Mouse (Mus musculus) embryonic facial prominence, embryonic 15.5 days (tissue): ENCODE results near the gene Arhgap22. TPM values are rescaled to one million over a fixed set of nuclear protein-coding genes. Genes with fewer than 3 reads are reported as not detected.
A peak's percentile ranks its signal among the peaks of the same experiment; 100 is the strongest.

Experiments
- ATAC-seq: fragments of 200-750 bp; cut with Nextera tagmentation; 2 replicates; pipeline ENCODE4 v1.8.0; 2017; ENCODE audit warnings: low read depth, moderate TSS enrichment; ENCODE audit not compliant: insufficient number of reproducible peaks, low FRiP score, low TSS enrichment
- H3K27ac ChIP-seq: fragments of 300-500 bp; sonication (generic); replicated peaks from 2 replicates; pipeline ENCODE4 v1.5.1; 2015; ENCODE audit warnings: mild to moderate bottlenecking, inconsistent platforms
- H3K27me3 ChIP-seq: fragments of 300-500 bp; sonication (generic); 2 replicates; pipeline ENCODE4 v1.6.1; 2015; ENCODE audit warnings: inconsistent platforms
- H3K36me3 ChIP-seq: fragments of 300-500 bp; sonication (generic); 2 replicates; pipeline ENCODE4 v1.6.1; 2015; ENCODE audit warnings: mild to moderate bottlenecking, inconsistent platforms
- H3K4me1 ChIP-seq: fragments of 300-500 bp; sonication (generic); 2 replicates; pipeline ENCODE4 v1.6.1; 2015; ENCODE audit warnings: inconsistent platforms
- H3K4me2 ChIP-seq: fragments of 300-500 bp; sonication (generic); replicated peaks from 2 replicates; pipeline ENCODE4 v1.6.1; 2015; ENCODE audit warnings: mild to moderate bottlenecking, inconsistent platforms
- H3K4me3 ChIP-seq: fragments of 300-500 bp; sonication (generic); replicated peaks from 2 replicates; pipeline ENCODE4 v1.5.1; 2015; ENCODE audit warnings: mild to moderate bottlenecking, inconsistent platforms
- H3K9ac ChIP-seq: fragments of 300-500 bp; sonication (generic); 2 replicates; pipeline ENCODE4 v1.6.1; 2015; ENCODE audit warnings: inconsistent platforms
- H3K9me3 ChIP-seq: fragments of 300-500 bp; sonication (generic); replicated peaks from 2 replicates; pipeline ENCODE4 v1.6.1; 2016; ENCODE audit warnings: inconsistent platforms
- WGBS: fragments of 180-500 bp; shearing (Covaris S2); methylation state at CpG from one replicate; pipeline ENCODE4 v1.1.7; 2015; 5-methylcytosine and 5-hydroxymethylcytosine counted together
- polyA plus RNA-seq: library from polyadenylated mRNA; unstranded; fragments of >200 nt; fragmentation: Nextera tagmentation; extraction: Ambion mirVana; gene quantifications from 2 replicates; pipeline ENCODE4 v1.2.1, GENCODE M21; 2015

Arhgap22 gene
- polyA plus RNA-seq, 1 experiment from 2014 or later: 4.8 TPM

- Histone ChIP-seq H3K27ac (no peak overlapping the region), H3K4me3 (no peak overlapping the region), H3K36me3 (no peaks in the 10 kb centered on the region), H3K9me3 (no peaks in the 10 kb centered on the region), H3K27me3 (no peaks in the 10 kb centered on the region), H3K9ac (no peak overlapping the region), H3K4me1 (no peaks in the 10 kb centered on the region), H3K4me2 (no peak overlapping the region)
- WGBS: 82% methylated on average over 3 of the region's 3 CpGs
- ATAC-seq: no peak
These were observed 19.6 kb upstream of the Arhgap22 start for GRCm38 (mm10) chr14:33194241-33194640.

GRCm38 (mm10) chr14:33202161-33202560 lies 11.7 kb upstream of the Arhgap22 start:
- Histone ChIP-seq H3K4me3 (no peak overlapping the region), H3K9ac (no peak overlapping the region), H3K27me3 (no peaks in the 10 kb centered on the region), H3K9me3 (no peaks in the 10 kb centered on the region), H3K4me2 (no peak overlapping the region), H3K36me3 (no peaks in the 10 kb centered on the region), H3K4me1 (no peaks in the 10 kb centered on the region), H3K27ac (no peak overlapping the region)
- no peak for ATAC-seq
- WGBS: 87% methylated on average over 4 of the region's 4 CpGs

GRCm38 (mm10) chr14:33202885-33203284 lies 10.9 kb upstream of the Arhgap22 start:
- H3K4me3 ChIP-seq: no peak overlapping the region
- H3K27ac ChIP-seq: no peak overlapping the region
- H3K27me3 ChIP-seq: no peaks in the 10 kb centered on the region
- no peaks in the 10 kb centered on the region for H3K4me1 ChIP-seq
- no peak for ATAC-seq
- 81% methylated on average over 6 of the region's 6 CpGs for WGBS
- H3K4me2 ChIP-seq: no peak overlapping the region
- no peaks in the 10 kb centered on the region for H3K36me3 ChIP-seq
- no peak overlapping the region for H3K9ac ChIP-seq
- H3K9me3 ChIP-seq: no peaks in the 10 kb centered on the region

- H3K36me3 ChIP-seq: no peaks in the 10 kb centered on the region
- H3K9ac ChIP-seq: no peak overlapping the region
- 84% methylated on average over 14 of the region's 14 CpGs for WGBS
- no peak overlapping the region for H3K4me2 ChIP-seq
- no peaks in the 10 kb centered on the region for H3K27me3 ChIP-seq
- H3K4me1 ChIP-seq: no peaks in the 10 kb centered on the region
- H3K27ac ChIP-seq: no peak overlapping the region
- no peak overlapping the region for H3K4me3 ChIP-seq
- no peaks in the 10 kb centered on the region for H3K9me3 ChIP-seq
- ATAC-seq: no peak
These were observed 10.0 kb upstream of the Arhgap22 start for GRCm38 (mm10) chr14:33203777-33204176.

- Histone ChIP-seq H3K4me1 (no peaks in the 10 kb centered on the region), H3K9ac (no peak overlapping the region), H3K9me3 (no peaks in the 10 kb centered on the region), H3K36me3 (no peaks in the 10 kb centered on the region), H3K27ac (no peak overlapping the region), H3K4me3 (peak overlapping the region; percentile 24), H3K4me2 (peak overlapping the region; percentile 38), H3K27me3 (no peaks in the 10 kb centered on the region)
- 30% methylated on average over 24 of the region's 24 CpGs for WGBS
- no peak for ATAC-seq
These were observed 8.4 kb upstream of the Arhgap22 start for GRCm38 (mm10) chr14:33205280-33205965.

- Histone ChIP-seq H3K4me3 (no peak overlapping the region), H3K9ac (no peak overlapping the region), H3K27ac (no peak overlapping the region), H3K9me3 (no peaks in the 10 kb centered on the region), H3K4me2 (no peak overlapping the region), H3K27me3 (no peaks in the 10 kb centered on the region), H3K36me3 (no peaks in the 10 kb centered on the region), H3K4me1 (no peaks in the 10 kb centered on the region)
- no peak for ATAC-seq
- WGBS: 11% methylated on average over 2 of the region's 2 CpGs
These were observed 6.8 kb upstream of the Arhgap22 start for GRCm38 (mm10) chr14:33207011-33207410.

- H3K4me2 ChIP-seq: no peak overlapping the region
- no peak overlapping the region for H3K27ac ChIP-seq
- H3K4me1 ChIP-seq: no peaks in the 10 kb centered on the region
- 32% methylated on average over 5 of the region's 5 CpGs for WGBS
- ATAC-seq: no peak
- H3K9ac ChIP-seq: no peak overlapping the region
- no peaks in the 10 kb centered on the region for H3K9me3 ChIP-seq
- H3K4me3 ChIP-seq: no peak overlapping the region
- no peaks in the 10 kb centered on the region for H3K27me3 ChIP-seq
- no peaks in the 10 kb centered on the region for H3K36me3 ChIP-seq
These were observed 5.5 kb upstream of the Arhgap22 start for GRCm38 (mm10) chr14:33208331-33208730.

GRCm38 (mm10) chr14:33210806-33211205 lies 3.0 kb upstream of the Arhgap22 start:
- Histone ChIP-seq H3K4me2 (no peak overlapping the region), H3K4me1 (peaks cover 10% of the 10 kb centered on the region), H3K36me3 (no peaks in the 10 kb centered on the region), H3K27ac (no peak overlapping the region), H3K27me3 (peaks cover 19% of the 10 kb centered on the region), H3K4me3 (no peak overlapping the region), H3K9me3 (no peaks in the 10 kb centered on the region), H3K9ac (no peak overlapping the region)
- 48% methylated on average over 8 of the region's 8 CpGs for WGBS
- no peak for ATAC-seq

GRCm38 (mm10) chr14:33212271-33212957 lies 1.4 kb upstream of the Arhgap22 start:
- peaks cover 10% of the 10 kb centered on the region for H3K4me1 ChIP-seq
- no peak overlapping the region for H3K9ac ChIP-seq
- WGBS: 52% methylated on average over 5 of the region's 5 CpGs
- no peaks in the 10 kb centered on the region for H3K9me3 ChIP-seq
- H3K4me2 ChIP-seq: no peak overlapping the region
- no peak overlapping the region for H3K27ac ChIP-seq
- H3K36me3 ChIP-seq: no peaks in the 10 kb centered on the region
- H3K4me3 ChIP-seq: no peak overlapping the region
- peaks cover 19% of the 10 kb centered on the region for H3K27me3 ChIP-seq
- no peak for ATAC-seq

- Histone ChIP-seq H3K27ac (no peak overlapping the region), H3K4me2 (no peak overlapping the region), H3K4me1 (peaks cover 10% of the 10 kb centered on the region), H3K4me3 (no peak overlapping the region), H3K9ac (no peak overlapping the region), H3K9me3 (no peaks in the 10 kb centered on the region), H3K36me3 (no peaks in the 10 kb centered on the region), H3K27me3 (peaks cover 19% of the 10 kb centered on the region)
- ATAC-seq: no peak
- whole genome bisulfite sequencing: 85% methylated on average over 12 of the region's 12 CpGs
These were observed 892 bp upstream of the Arhgap22 start for GRCm38 (mm10) chr14:33212958-33213309.

- 16% methylated on average over 4 of the region's 4 CpGs for WGBS
These were observed 922 bp downstream of the Arhgap22 start for GRCm38 (mm10) chr14:33214767-33215128.

GRCm38 (mm10) chr14:33215163-33215562 lies 1.3 kb downstream of the Arhgap22 start:
- Histone ChIP-seq H3K9ac (no peak overlapping the region), H3K27ac (no peak overlapping the region), H3K9me3 (no peaks in the 10 kb centered on the region), H3K4me2 (no peak overlapping the region), H3K27me3 (peaks cover 19% of the 10 kb centered on the region), H3K36me3 (no peaks in the 10 kb centered on the region), H3K4me3 (no peak overlapping the region), H3K4me1 (peaks cover 10% of the 10 kb centered on the region)
- WGBS: 50% methylated on average over 1 of the region's 1 CpGs
- ATAC-seq: no peak

More at GRCm38 (mm10) chr14:33214767-33215128, 922 bp downstream of the Arhgap22 start:
- no peaks in the 10 kb centered on the region for H3K9me3 ChIP-seq
- no peak for ATAC-seq
- peaks cover 10% of the 10 kb centered on the region for H3K4me1 ChIP-seq
- H3K4me2 ChIP-seq: no peak overlapping the region
- H3K27ac ChIP-seq: no peak overlapping the region
- no peak overlapping the region for H3K4me3 ChIP-seq
- peaks cover 19% of the 10 kb centered on the region for H3K27me3 ChIP-seq
- no peaks in the 10 kb centered on the region for H3K36me3 ChIP-seq
- H3K9ac ChIP-seq: no peak overlapping the region
